In the genomic region with DNA sequence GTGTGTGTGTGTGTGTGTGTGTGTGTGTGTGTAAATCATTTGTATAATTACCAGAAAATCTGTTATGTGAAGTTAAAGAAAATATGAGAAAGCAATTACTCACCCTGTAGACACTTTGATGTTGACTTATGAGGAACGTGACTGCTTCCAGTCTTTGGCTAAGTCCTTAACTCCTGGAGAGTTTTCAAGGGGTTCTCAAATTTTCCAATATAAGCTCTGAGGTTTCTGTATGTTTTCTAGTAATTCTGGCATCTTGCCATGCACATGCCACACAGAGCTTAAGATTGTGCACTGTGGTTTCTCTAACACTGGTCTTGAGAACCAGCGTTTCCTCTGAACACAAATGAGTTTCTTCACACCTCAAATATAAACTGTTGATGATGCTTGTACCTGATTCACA, we compare ENCODE assay signal across 25 mouse cellular contexts.
DNase-seq lines count a peak whose midpoint lies in the region; ATAC-seq and TF ChIP-seq lines count a peak whose summit lies in the region.
"Had no signal": no experiment of that assay in that cellular context is flagged by ENCODE, and none has a peak within 500 bp of the region (broad histone marks: within the 10 kb centered on the region; RNA-seq: fewer than 3 reads in every experiment).

No protein-coding gene starts in this region.

- 53% methylated on average over 2 of the region's 2 CpGs for WGBS in kidney, postnatal 0 days
- 16% methylated on average over 2 of the region's 2 CpGs for WGBS in lung, embryonic 15.5 days
- 25% methylated on average over 2 of the region's 2 CpGs for WGBS in limb, embryonic 13.5 days

- no peak overlapping the region for H3K4me3 ChIP-seq in kidney, postnatal 0 days (replicated peaks; ENCODE audit: low read depth, low read length)
- no peak overlapping the region for H3K4me3 ChIP-seq in lung, embryonic 15.5 days
- H3K4me3 ChIP-seq in limb, embryonic 13.5 days = no peak overlapping the region
- H3K4me3 ChIP-seq: embryonic facial prominence, embryonic 12.5 days; erythroblast, embryonic 14.5 days; forebrain, embryonic 12.5 days; forebrain, embryonic 15.5 days; heart, adult 2 months; hindbrain, embryonic 12.5 days; hindbrain, embryonic 15.5 days had no signal

- H3K27ac ChIP-seq in kidney, postnatal 0 days = no peak overlapping the region
- H3K27ac ChIP-seq in lung, embryonic 15.5 days = peak overlapping the region; percentile 47; the same call in 1 of the 2 replicates
- no peak overlapping the region for H3K27ac ChIP-seq in limb, embryonic 13.5 days
- H3K27ac ChIP-seq: embryonic facial prominence, embryonic 12.5 days; forebrain, embryonic 12.5 days; forebrain, embryonic 15.5 days; heart, adult 2 months; hindbrain, embryonic 12.5 days; hindbrain, embryonic 15.5 days had no signal

- no peaks in the 10 kb centered on the region for H3K36me3 ChIP-seq in kidney, postnatal 0 days (ENCODE audit: insufficient read depth, low read length)
- H3K36me3 ChIP-seq in lung, embryonic 15.5 days = no peaks in the 10 kb centered on the region
- H3K36me3 ChIP-seq in limb, embryonic 13.5 days = no peaks in the 10 kb centered on the region
- H3K36me3 ChIP-seq: embryonic facial prominence, embryonic 12.5 days; forebrain, embryonic 12.5 days; forebrain, embryonic 15.5 days; G1E; hindbrain, embryonic 12.5 days; hindbrain, embryonic 15.5 days had no signal

- H3K9me3 ChIP-seq in kidney, postnatal 0 days (replicated peaks; ENCODE audit: low read length) = no peaks in the 10 kb centered on the region
- no peaks in the 10 kb centered on the region for H3K9me3 ChIP-seq in lung, embryonic 15.5 days
- no peaks in the 10 kb centered on the region for H3K9me3 ChIP-seq in limb, embryonic 13.5 days
- H3K9me3 ChIP-seq: embryonic facial prominence, embryonic 12.5 days; forebrain, embryonic 12.5 days; forebrain, embryonic 15.5 days; hindbrain, embryonic 12.5 days; hindbrain, embryonic 15.5 days had no signal

- H3K4me2 ChIP-seq in kidney, postnatal 0 days (ENCODE audit: low read length) = no peak overlapping the region
- H3K4me2 ChIP-seq in lung, embryonic 15.5 days = no peak overlapping the region
- H3K4me2 ChIP-seq in limb, embryonic 13.5 days (replicated peaks) = no peak overlapping the region
- H3K4me2 ChIP-seq: embryonic facial prominence, embryonic 12.5 days; forebrain, embryonic 12.5 days; forebrain, embryonic 15.5 days; heart, embryonic 11.5 days; hindbrain, embryonic 12.5 days; hindbrain, embryonic 15.5 days had no signal

- no peaks in the 10 kb centered on the region for H3K27me3 ChIP-seq in kidney, postnatal 0 days (ENCODE audit: insufficient read depth, low read length)
- no peaks in the 10 kb centered on the region for H3K27me3 ChIP-seq in lung, embryonic 15.5 days
- no peaks in the 10 kb centered on the region for H3K27me3 ChIP-seq in limb, embryonic 13.5 days
- H3K27me3 ChIP-seq: CH12.LX; embryonic facial prominence, embryonic 12.5 days; forebrain, embryonic 12.5 days; forebrain, embryonic 15.5 days; hindbrain, embryonic 12.5 days; hindbrain, embryonic 15.5 days; Patski had no signal

- no peak overlapping the region for H3K9ac ChIP-seq in kidney, postnatal 0 days (ENCODE audit: low read depth, low read length)
- no peak overlapping the region for H3K9ac ChIP-seq in lung, embryonic 15.5 days
- H3K9ac ChIP-seq in limb, embryonic 13.5 days = no peak overlapping the region
- H3K9ac ChIP-seq: embryonic facial prominence, embryonic 12.5 days; forebrain, embryonic 12.5 days; forebrain, embryonic 15.5 days; hindbrain, embryonic 12.5 days; hindbrain, embryonic 15.5 days had no signal

- no peak for TF ChIP-seq CTCF in kidney, postnatal 0 days (IDR thresholded peaks at IDR 0.05; ENCODE audit: low read depth)

- peak; percentile 7 for DNase-seq in kidney, postnatal 0 days (ENCODE audit: low spot score)
- DNase-seq in kidney, adult 18-20 months = no peak
- no peak for DNase-seq in lung, postnatal 10 days
- DNase-seq in lung, postnatal 25 days (ENCODE audit: low spot score) = peak; percentile 13
- no peak for DNase-seq in heart, adult 11 months
- DNase-seq: adrenal gland, postnatal 10 days; adrenal gland, postnatal 36 days; B cell, adult 2 months; cerebellum, adult 18-20 months; cerebellum, adult 9-10 months; cerebellum, postnatal 14 days; gastrocnemius, postnatal 25 days; heart, adult 2 months had no signal

- no peaks in the 10 kb centered on the region for H3K4me1 ChIP-seq in kidney, postnatal 0 days (replicated peaks; ENCODE audit: insufficient read depth, low read length)
- H3K4me1 ChIP-seq in lung, embryonic 15.5 days = 0 out of 2 replicates have a peak, but pooled peaks cover 5% of the 10 kb centered on the region
- no peaks in the 10 kb centered on the region for H3K4me1 ChIP-seq in limb, embryonic 13.5 days
- H3K4me1 ChIP-seq: embryonic facial prominence, embryonic 12.5 days; forebrain, embryonic 12.5 days; forebrain, embryonic 15.5 days; hindbrain, embryonic 12.5 days; hindbrain, embryonic 15.5 days had no signal

- ATAC-seq in kidney, postnatal 0 days (replicated peaks; ENCODE audit: low FRiP score, low read depth) = no peak
- ATAC-seq in lung, embryonic 15.5 days (ENCODE audit: borderline replicate concordance, extremely low read depth, low FRiP score, low TSS enrichment) = peak; percentile 84
- peak; percentile 32; the same call in 1 of the 2 replicates for ATAC-seq in limb, embryonic 13.5 days (ENCODE audit: low FRiP score, low read depth)
- ATAC-seq: forebrain, embryonic 15.5 days; Patski had no signal

Comparison
In these comparisons a context has a peak if more than half of its experiments do, and no peak if none do; other contexts are left out.
1. DNase-seq: peak in kidney, postnatal 0 days (single experiment) and lung, postnatal 25 days (single experiment); none in kidney, adult 18-20 months (single experiment), lung, postnatal 10 days (single experiment) and heart, adult 11 months (single experiment).